Mouse (Mus musculus) common myeloid progenitor, adult 5-6 weeks (primary cell): Measurements from ENCODE around the gene Lipa. TPM values are rescaled to one million over a fixed set of nuclear protein-coding genes. Genes with fewer than 3 reads are reported as not detected.

ENCODE experiments used
- ATAC-seq: replicated peaks from 2 replicates; pipeline ENCODE4 v1.8.0; 2016; ENCODE audit warnings: low read depth, mild to moderate bottlenecking, moderate TSS enrichment, inconsistent platforms; ENCODE audit not compliant: poor library complexity, severe bottlenecking
- total RNA-seq: library from RNA; stranded (forward); fragments of 200-1000, 187-1606 nt; gene quantifications from 2 replicates; pipeline ENCODE4 v1.2.3, GENCODE M21; 2017

Lipa gene
- total RNA-seq, 1 experiment from 2014 or later: 21.6 TPM

DNA sequence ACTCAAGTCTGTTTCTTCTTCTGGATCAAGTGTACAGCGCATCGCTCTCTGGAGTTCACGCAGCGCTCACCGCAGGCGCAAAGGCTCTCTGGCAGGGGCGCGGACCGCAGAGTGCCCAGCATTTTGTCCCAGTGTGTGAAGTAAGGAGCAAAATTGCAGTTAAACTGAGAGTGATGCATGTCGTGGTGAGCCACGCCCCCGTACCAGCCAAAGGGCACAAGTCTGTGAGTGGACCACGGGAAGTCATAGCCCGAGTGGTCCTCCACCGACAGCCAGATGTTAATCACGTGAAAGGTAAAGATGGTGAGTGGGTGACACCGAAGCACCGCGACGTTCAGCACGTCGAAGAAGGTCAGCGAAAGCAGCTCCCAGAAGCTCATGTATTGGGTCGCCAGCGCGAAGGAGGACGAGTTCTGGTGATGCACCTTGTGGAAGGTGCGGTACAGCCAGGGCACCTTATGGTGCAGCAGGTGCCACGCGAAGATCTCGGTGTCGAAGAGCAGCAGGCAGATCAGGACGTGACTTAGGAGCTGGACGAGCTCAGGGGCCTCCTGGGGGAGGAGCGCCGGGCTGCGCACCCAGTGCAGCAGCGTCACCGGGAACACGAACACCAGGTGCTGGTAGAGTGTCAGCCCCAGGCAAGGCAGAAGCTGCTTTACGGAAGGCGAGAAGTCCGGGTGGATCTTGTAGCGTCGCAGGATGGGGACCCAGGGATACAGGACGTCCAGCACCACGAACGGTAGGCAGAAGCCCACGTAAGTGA lies 52.9 kb downstream of the Lipa start:
- ATAC-seq: peak; percentile 55

DNA sequence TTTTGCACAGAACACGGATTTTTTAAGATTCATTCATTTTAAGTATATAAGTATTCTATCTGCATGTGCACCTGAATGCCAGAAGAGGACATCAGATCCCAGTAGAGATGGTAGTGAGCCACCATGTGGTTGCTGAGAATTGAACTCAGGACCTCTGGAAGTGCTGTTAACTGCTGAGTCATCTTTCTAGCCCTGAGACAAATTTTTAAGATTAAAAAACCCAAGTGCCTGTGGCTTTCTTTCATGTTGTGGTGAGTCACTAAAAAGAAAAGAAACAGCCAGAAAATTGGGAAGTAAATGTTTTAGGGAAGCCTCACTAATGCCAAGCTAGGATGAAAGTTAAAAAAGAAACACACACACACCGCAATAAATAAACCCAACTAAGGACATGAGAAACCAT lies 55.6 kb downstream of the Lipa start:
- no peak for ATAC-seq

DNA sequence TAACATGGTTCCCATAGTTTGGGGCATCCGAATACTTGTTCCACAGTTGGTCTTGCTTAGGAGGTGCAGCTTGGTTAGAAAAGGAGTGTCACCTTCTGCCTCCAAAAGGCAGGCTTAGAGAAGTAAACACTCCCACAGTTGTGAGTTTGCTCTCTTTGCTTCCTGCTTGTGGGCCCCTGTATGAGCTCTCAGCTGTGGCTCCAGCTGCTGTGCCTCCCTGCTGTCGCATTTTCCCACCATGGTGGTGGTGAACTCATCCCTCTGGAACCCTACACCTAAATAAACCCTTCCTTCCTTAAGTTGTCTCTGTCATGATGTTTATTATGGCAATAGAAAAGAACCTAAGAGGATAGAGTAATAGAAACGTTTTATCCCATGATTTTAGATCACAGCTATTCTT lies 58.5 kb downstream of the Lipa start:
- no peak for ATAC-seq

DNA sequence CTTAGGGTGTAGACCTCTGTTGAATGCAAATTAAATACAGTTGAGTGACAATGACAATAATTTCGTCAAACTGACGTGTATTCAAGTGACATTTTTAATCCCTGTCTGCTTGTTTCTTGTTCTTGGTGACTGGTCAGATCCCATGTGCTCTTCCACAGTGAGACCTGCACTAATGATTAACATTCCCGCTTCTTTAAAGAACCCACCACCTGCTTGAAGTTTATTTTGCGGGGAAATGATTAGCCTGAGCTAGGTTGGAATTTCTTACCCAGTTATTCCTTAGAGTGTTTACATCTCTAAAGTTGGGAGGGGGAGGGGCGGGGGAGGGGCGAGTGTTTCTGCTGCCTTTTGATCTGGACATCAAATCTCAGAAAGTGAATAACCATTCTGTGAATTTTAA lies 59.1 kb downstream of the Lipa start:
- ATAC-seq: no peak

DNA sequence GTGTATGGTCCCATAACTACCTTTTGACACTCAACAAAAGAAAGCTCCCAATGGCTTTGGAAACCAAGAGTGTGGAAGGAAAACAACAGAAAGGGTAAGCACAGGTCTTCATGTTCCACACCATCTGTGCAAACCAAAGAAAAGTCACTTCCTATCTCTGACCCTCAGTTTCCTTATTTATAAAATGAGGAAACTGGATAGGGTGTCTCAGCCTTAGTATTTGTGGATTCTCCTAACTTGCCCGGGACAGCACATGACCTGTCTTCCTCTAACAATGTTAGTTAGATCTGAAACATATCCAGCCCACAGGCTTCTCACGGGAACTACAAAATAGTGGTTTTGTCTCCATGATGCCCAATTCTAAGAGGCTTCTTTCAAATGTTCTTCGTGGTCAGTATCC lies 62.8 kb downstream of the Lipa start:
- ATAC-seq: no peak

DNA sequence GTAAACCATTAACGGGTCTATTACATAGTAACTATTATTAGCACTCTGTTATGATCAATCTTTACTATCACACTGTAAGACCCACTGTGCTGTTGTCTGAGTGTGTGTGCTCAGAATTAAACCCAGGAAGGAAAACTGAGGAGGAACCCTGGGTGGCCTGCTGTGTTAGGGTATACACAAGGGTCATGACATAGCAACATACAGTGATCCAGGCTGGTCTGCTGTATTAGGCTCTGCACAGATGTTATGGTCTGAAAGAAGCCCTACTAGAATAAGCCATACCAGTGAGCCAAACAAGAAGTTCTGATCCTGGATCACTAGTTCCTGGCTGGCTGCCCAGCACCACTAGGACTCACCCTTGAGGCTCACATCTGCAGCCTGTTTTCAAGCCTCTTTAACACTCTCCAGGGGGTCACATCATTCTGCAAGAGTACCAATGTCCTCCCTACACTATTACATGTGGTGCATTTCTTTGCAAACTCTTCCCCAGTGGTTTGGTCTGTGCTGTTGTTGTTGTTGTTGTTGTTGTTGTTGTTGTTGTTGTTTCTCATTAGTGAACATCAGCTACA lies 65.7 kb downstream of the Lipa start:
- no peak for ATAC-seq

DNA sequence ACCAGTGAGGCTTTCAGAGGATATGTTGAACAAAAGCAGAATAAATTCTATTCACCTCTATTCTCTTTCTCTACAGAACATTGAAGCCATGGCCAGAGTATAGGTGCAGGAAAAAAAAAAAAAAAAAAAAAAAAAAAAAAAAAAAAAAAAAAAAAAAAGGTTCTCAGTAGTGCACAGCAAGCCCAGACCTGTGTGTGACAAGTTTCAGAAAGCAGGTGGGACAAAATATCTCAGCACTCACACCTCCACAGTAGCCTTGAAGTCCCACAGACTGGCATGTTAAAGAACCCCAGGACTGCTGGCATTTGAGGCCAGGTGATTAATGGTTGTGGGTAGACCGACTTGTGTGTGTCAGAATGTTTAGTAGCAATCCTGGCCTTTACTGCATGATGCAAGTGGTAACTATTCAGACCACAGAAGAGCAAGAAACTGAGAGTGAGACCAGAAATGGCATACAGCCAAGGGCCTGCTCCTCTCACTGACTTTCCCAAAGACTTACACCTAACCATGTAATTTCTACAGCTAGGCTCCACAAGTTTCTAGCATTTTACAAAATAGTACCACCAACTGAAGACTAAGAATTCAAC lies 76.4 kb downstream of the Lipa start:
- no peak for ATAC-seq

DNA sequence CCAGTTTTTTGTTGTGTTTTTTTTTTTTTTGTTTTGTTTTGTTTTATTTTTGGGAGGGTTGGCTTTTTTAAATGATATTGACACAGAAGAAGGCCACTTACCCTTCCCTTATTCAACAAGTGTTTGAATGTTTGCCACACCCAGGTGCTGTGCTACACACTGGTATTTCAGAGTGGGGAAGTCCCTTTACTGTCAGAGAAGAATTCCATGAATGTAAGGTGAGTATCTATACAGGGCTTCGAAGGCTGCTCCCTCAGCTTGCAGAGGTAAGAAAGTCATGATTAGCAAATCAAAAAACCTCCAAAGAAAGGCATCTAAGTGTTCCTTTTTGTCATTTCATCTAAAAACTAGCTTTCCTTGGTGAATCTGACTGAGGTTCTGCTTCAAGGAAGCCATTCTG lies 78.4 kb downstream of the Lipa start:
- no peak for ATAC-seq

DNA sequence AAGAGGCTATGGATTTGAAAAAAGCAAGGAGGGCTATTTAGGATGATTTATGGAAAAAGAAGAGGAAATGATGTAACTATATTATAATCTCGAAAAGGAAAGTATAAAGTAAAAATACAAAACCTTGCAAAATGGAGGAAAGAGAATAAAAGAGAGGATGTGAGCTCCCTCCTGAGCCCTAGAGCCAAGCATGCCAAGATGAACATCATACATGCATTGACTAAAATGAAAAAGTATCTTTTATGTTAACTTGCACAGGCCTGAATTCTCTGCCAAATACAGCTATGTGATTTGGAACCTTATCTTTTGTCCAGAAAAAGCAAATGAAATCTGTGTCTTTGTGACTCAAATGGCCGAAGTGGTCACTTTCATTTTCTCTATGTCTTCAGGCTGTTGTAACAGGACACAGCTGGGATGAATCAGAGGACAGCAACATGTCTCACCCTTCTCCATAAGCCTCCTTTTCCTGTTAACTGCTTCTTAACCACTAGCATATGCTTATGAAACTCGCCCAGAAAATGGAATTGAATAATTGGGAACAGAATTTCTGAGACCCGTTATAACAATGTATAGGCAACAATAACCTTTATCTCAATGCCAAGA lies 81.8 kb downstream of the Lipa start:
- ATAC-seq: no peak

DNA sequence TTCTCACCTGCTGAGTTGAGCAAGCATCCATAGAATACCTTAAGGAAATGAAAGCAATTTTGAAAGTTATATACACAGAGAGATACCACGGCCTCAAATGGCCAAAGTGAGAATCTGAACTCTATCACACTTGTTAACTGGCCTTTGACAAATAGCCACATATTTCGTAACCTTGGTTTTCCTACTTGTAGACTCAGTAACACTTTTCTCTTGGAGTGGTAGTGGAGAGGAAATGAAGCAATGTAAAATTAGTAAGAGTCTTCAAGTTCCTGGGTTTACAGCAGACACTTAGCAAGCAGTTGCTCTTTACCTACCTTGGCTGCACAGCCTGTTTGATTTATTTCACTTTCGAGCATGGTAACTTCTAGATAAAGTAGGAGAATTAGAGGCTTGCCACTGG lies 82.5 kb downstream of the Lipa start:
- peak; percentile 26; the same call in 1 of the 2 replicates for ATAC-seq

Other genes with a start within 250 kb of the Lipa start
- 0.44 and 0.73 TPM in 2 replicates for gene Fas, start 236.8 kb downstream of the Lipa start, total RNA-seq
- gene Ch25h, start 52.3 kb downstream of the Lipa start, total RNA-seq: 0.09 TPM in 1 of 2 replicates, not detected in the other
- 16.7 and 22.7 TPM in 2 replicates for gene Ifit2, start 23.2 kb upstream of the Lipa start, total RNA-seq
- gene Ifit3, start 56.1 kb upstream of the Lipa start, total RNA-seq: 1.6 TPM in 1 of 2 replicates, not detected in the other
- not detected in 2 replicates for gene Ifit1bl1, start 74.5 kb upstream of the Lipa start, total RNA-seq
- gene Ifit3b, start 80.5 kb upstream of the Lipa start, total RNA-seq: not detected in 2 replicates
- gene Ifit1bl2, start 113.3 kb upstream of the Lipa start, total RNA-seq: 1.6 TPM in 1 of 2 replicates, not detected in the other
- 0.15 and 1.7 TPM in 2 replicates for gene Ifit1, start 113.4 kb upstream of the Lipa start, total RNA-seq
- gene Slc16a12, start 219.8 kb upstream of the Lipa start, total RNA-seq: 0.18 TPM in 1 of 2 replicates, not detected in the other